Mouse (Mus musculus) embryo, embryonic 10.5 days (tissue): ENCODE data around the gene Nnmt.

Experiments
- DNase-seq: peaks from one replicate; pipeline ENCODE4 v3.0.0-alpha.2; 2015; ENCODE audit warnings: low spot score

Gene Nnmt

DNA sequence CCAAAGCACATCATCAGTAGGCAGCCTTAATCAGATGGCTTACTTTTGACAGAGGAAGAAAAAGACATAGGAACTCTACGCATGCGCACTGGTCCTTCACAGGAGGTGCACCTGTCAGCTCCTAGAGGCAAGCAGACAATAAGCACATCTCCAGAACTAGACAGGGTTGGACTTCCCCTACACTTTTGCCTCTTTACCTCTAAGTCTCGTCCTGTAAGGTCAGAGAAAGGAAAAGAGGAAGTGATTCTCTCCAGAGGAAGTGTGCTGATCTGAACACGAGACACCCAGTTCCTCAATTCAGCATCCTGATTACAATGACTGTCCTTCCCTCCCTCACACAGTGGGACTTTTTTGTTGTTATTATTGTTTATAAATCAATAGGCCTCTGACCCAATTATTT lies 46.3 kb downstream of the Nnmt start:
- DNase-seq, result no peak

DNA sequence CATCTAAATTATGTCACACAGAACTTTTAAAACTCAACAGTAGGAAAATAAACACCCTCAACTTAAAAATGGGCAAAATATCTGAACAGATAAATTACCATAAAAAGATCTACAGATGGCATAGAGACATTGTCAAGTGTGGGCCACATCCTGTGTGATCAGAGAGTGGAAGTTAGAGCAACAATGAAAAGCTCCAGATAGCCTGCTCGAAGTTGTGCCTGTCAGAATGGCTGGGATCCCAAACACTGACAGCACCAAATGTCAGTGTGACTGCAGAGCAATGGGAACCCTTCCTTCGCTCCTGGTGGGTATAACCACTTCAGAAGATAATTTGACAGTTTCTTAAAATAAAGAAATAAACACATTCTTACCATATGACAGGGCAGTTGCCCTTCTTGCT lies 55.9 kb downstream of the Nnmt start:
- no peak for DNase-seq

DNA sequence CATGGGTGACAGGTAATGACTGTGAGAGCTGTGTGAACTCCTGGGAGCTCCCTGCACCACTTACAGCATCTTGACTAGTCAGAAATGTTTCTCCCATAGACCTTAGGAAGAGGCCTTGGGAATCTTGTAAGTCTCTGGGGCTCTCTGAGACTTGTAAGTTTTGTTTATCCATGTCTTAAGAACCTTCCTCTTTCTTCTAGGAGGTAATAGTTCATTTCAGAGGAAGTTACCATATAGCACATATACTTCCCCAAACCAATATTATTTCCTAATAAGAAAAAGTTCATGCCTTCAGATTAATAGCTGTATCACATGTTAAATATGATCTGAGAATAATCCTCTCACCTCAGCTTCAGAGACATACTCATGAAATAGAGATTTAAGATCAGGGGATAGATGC lies 57.7 kb downstream of the Nnmt start:
- DNase-seq, result no peak
